Mouse (Mus musculus) limb, embryonic 10.5 days (tissue): Measurements from ENCODE around the gene Lifr. TPM values are rescaled to one million over a fixed set of nuclear protein-coding genes. Genes with fewer than 3 reads are reported as not detected.

ENCODE experiments used
- DNase-seq: peaks from one replicate; pipeline ENCODE4 v3.0.0-alpha.2; 2017; ENCODE audit warnings: low spot score
- H3K27ac ChIP-seq: fragments of 300-500 bp; sonication (generic); 2 replicates; pipeline ENCODE4 v1.5.1; 2016; ENCODE audit warnings: mild to moderate bottlenecking
- H3K27me3 ChIP-seq: fragments of 300-500 bp; sonication (generic); 2 replicates; pipeline ENCODE4 v1.6.1; 2016; ENCODE audit warnings: low read depth, mild to moderate bottlenecking; ENCODE audit not compliant: poor library complexity, severe bottlenecking
- H3K36me3 ChIP-seq: fragments of 300-500 bp; sonication (generic); 2 replicates; pipeline ENCODE4 v1.6.1; 2016; ENCODE audit warnings: mild to moderate bottlenecking, moderate library complexity
- H3K4me1 ChIP-seq: fragments of 300-500 bp; sonication (generic); 2 replicates; pipeline ENCODE4 v1.6.1; 2016
- H3K4me3 ChIP-seq: fragments of 300-500 bp; sonication (generic); 2 replicates; pipeline ENCODE4 v1.5.1; 2016; ENCODE audit warnings: mild to moderate bottlenecking, moderate library complexity
- H3K9me3 ChIP-seq: fragments of 300-500 bp; sonication (generic); replicated peaks from 2 replicates; pipeline ENCODE4 v1.6.1; 2016; ENCODE audit warnings: mild to moderate bottlenecking
- WGBS: fragments of 180-500 bp; shearing (Covaris S2); methylation state at CpG from one replicate; pipeline ENCODE4 v1.1.7; 2016; 5-methylcytosine and 5-hydroxymethylcytosine counted together
- polyA plus RNA-seq: library from polyadenylated mRNA; unstranded; fragments of >200 nt; fragmentation: Nextera tagmentation; extraction: Ambion mirVana; gene quantifications from 2 replicates; pipeline ENCODE4 v1.2.1, GENCODE M21; 2016

Lifr gene
- polyA plus RNA-seq, 1 experiment from 2014 or later = 12.1 TPM

GRCm38 (mm10) chr15:7117944-7118343 lies 27.5 kb downstream of the Lifr start:
- no peak overlapping the region for H3K4me3 ChIP-seq
- WGBS = 91% methylated on average over 6 of the region's 6 CpGs
- DNase-seq = no peak
- H3K4me1 ChIP-seq = no peaks in the 10 kb centered on the region
- no peak overlapping the region for H3K27ac ChIP-seq
- no peaks in the 10 kb centered on the region for H3K27me3 ChIP-seq
- no peaks in the 10 kb centered on the region for H3K9me3 ChIP-seq
- no peaks in the 10 kb centered on the region for H3K36me3 ChIP-seq

- H3K27ac ChIP-seq = no peak overlapping the region
- H3K36me3 ChIP-seq = no peaks in the 10 kb centered on the region
- H3K4me3 ChIP-seq = no peak overlapping the region
- WGBS = 25% methylated on average over 5 of the region's 5 CpGs
- H3K4me1 ChIP-seq = no peaks in the 10 kb centered on the region
- DNase-seq = no peak
- H3K9me3 ChIP-seq = no peaks in the 10 kb centered on the region
- no peaks in the 10 kb centered on the region for H3K27me3 ChIP-seq
These were observed 28.4 kb downstream of the Lifr start for GRCm38 (mm10) chr15:7118849-7119248.

GRCm38 (mm10) chr15:7119930-7120512 lies 29.6 kb downstream of the Lifr start:
- Histone ChIP-seq H3K4me3 (no peak overlapping the region), H3K27me3 (no peaks in the 10 kb centered on the region), H3K36me3 (no peaks in the 10 kb centered on the region), H3K27ac (no peak overlapping the region), H3K4me1 (no peaks in the 10 kb centered on the region), H3K9me3 (no peaks in the 10 kb centered on the region)
- 62% methylated on average over 8 of the region's 8 CpGs for WGBS
- no peak for DNase-seq

DNA sequence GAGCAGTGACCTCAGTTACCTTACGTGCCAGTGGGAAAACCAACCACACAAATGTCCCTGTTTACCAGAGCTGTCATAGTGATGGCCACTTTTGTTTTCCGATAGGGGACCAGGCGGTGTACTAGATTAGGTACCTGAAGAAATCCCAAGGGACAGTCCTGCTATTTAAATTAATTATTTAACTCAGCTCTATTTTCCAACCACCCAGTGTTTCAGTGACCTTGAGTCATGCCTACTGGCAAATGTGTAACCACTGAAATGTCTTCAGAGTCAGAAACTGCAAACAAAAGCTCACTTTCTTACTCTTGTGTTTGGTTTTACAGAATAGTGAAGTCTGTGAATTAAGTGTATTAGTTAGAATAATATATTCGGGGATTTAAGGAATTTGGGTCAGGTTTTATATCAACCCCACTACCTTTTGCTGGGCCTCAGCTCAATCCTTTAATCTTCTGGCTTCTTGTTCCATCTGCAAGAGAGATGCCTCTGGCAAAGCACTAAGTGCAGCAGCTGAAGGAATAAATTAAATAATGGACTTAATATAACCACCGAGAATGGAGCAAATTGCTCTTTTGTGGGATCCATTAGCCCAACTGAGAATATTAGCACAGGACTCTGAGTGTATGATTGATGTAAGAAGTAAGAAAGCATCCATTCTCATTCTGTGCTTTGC lies 33.5 kb downstream of the Lifr start:
- Histone ChIP-seq H3K27ac (no peak overlapping the region), H3K9me3 (no peaks in the 10 kb centered on the region), H3K27me3 (no peaks in the 10 kb centered on the region), H3K4me1 (peaks cover 8% of the 10 kb centered on the region), H3K36me3 (no peaks in the 10 kb centered on the region), H3K4me3 (no peak overlapping the region)
- no peak for DNase-seq
- 83% methylated on average over 5 of the region's 5 CpGs for WGBS

DNA sequence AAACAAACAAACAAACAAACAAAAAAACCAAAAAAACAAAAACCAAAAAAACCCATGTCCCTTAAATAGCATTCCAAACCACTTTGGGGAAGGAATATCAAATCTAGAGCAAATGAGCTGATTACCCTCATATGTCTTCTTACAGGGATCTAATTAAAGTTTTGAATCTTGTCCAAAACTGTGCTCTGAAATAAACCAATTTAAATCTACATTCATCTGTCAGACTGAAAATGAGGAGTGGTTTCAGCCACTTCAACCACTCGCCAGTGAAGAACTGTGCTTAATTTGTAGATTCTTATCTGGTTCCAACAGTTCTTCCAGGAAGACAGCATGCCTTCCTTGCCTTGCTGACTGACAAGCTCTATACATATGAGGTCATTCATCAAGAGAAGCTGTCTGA lies 35.8 kb downstream of the Lifr start:
- Histone ChIP-seq H3K4me1 (peaks cover 19% of the 10 kb centered on the region), H3K27ac (no peak overlapping the region), H3K4me3 (no peak overlapping the region), H3K9me3 (no peaks in the 10 kb centered on the region), H3K36me3 (no peaks in the 10 kb centered on the region), H3K27me3 (no peaks in the 10 kb centered on the region)
- WGBS = 35% methylated on average over 1 of the region's 1 CpGs
- no peak for DNase-seq

DNA sequence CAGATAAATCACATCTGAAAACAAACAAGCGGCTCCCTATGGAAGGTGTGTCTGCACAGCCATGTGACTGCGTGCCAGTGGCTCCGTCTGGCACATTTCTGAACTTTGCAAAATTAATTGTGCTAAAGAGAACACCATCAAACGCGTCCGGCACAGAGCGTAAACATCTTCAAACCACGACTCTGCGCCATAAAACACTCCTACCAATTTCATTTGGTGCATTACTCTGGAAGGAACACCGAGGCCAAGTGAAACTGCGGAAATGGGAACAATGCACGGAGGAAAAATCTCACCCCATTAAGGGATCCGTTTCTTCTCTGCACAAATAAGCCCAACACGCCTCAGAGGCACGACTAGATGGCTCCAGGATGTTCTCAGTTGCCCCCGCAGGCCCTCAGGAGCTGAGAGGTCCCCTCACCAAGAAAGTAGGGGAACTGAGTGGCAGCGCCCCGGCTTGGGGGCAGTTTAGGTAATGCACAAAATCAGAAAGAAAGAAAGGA lies 38.3 kb downstream of the Lifr start:
- Histone ChIP-seq H3K27ac (peak overlapping the region; percentile 92), H3K4me3 (peak overlapping the region; percentile 86), H3K27me3 (no peaks in the 10 kb centered on the region; the same call in 1 of the 2 replicates), H3K4me1 (peaks cover 25% of the 10 kb centered on the region), H3K9me3 (no peaks in the 10 kb centered on the region), H3K36me3 (peaks cover 3% of the 10 kb centered on the region; the same call in 1 of the 2 replicates)
- no peak for DNase-seq
- 1% methylated on average over 18 of the region's 18 CpGs for WGBS

- under 1% methylated on average over 108 of the region's 116 CpGs for WGBS
- DNase-seq = peak; percentile 87
- no peaks in the 10 kb centered on the region; the same call in 1 of the 2 replicates for H3K27me3 ChIP-seq
- H3K4me1 ChIP-seq = peaks cover 25% of the 10 kb centered on the region
- peak overlapping the region; percentile 92 for H3K27ac ChIP-seq
- H3K4me3 ChIP-seq = peak overlapping the region; percentile 86
- no peaks in the 10 kb centered on the region for H3K9me3 ChIP-seq
- peaks cover 3% of the 10 kb centered on the region; the same call in 1 of the 2 replicates for H3K36me3 ChIP-seq
These were observed 38.9 kb downstream of the Lifr start for GRCm38 (mm10) chr15:7129127-7129943.

DNA sequence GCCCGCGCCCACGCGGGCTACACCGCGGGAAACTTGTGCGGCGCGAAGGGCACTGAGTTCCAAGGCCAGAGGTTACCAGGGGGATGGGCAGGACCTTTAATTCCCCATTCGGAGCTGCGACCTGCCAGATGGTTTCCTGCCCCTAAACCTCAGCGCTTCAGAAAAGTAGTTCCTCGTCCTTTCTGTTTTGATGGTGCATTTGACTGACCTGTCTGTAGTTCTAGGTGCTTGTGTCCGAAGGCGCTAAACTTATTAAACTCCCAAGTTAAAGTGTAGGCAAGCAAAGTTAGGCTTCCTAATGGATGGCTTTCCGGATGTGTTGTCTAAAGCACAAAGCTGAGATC lies 39.5 kb downstream of the Lifr start:
- Histone ChIP-seq H3K27me3 (no peaks in the 10 kb centered on the region; the same call in 1 of the 2 replicates), H3K9me3 (no peaks in the 10 kb centered on the region), H3K4me3 (peak overlapping the region; percentile 86), H3K27ac (peak overlapping the region; percentile 92), H3K4me1 (peaks cover 25% of the 10 kb centered on the region), H3K36me3 (peaks cover 3% of the 10 kb centered on the region; the same call in 1 of the 2 replicates)
- no peak for DNase-seq
- WGBS = under 1% methylated on average over 16 of the region's 16 CpGs

- WGBS = 32% methylated on average over 7 of the region's 7 CpGs
- H3K27ac ChIP-seq = no peak overlapping the region
- H3K36me3 ChIP-seq = peaks cover 3% of the 10 kb centered on the region; the same call in 1 of the 2 replicates
- no peaks in the 10 kb centered on the region for H3K9me3 ChIP-seq
- no peaks in the 10 kb centered on the region; the same call in 1 of the 2 replicates for H3K27me3 ChIP-seq
- DNase-seq = no peak
- H3K4me3 ChIP-seq = peak overlapping the region; percentile 86
- peaks cover 25% of the 10 kb centered on the region for H3K4me1 ChIP-seq
These were observed 40.3 kb downstream of the Lifr start for GRCm38 (mm10) chr15:7130691-7131225.

- Histone ChIP-seq H3K9me3 (no peaks in the 10 kb centered on the region), H3K4me1 (peaks cover 25% of the 10 kb centered on the region), H3K27me3 (no peaks in the 10 kb centered on the region; the same call in 1 of the 2 replicates), H3K4me3 (no peak overlapping the region), H3K36me3 (peaks cover 3% of the 10 kb centered on the region; the same call in 1 of the 2 replicates), H3K27ac (no peak overlapping the region)
- no peak for DNase-seq
- WGBS = 49% methylated on average over 13 of the region's 13 CpGs
These were observed 42.3 kb downstream of the Lifr start for GRCm38 (mm10) chr15:7132741-7133140.

GRCm38 (mm10) chr15:7134454-7135052 lies 44.1 kb downstream of the Lifr start:
- H3K27me3 ChIP-seq = no peaks in the 10 kb centered on the region; the same call in 1 of the 2 replicates
- no peak overlapping the region for H3K4me3 ChIP-seq
- H3K4me1 ChIP-seq = peaks cover 17% of the 10 kb centered on the region
- DNase-seq = no peak
- WGBS = 57% methylated on average over 11 of the region's 11 CpGs
- H3K9me3 ChIP-seq = no peaks in the 10 kb centered on the region
- H3K27ac ChIP-seq = no peak overlapping the region
- H3K36me3 ChIP-seq = peaks cover 3% of the 10 kb centered on the region; the same call in 1 of the 2 replicates

GRCm38 (mm10) chr15:7135982-7136562 lies 45.7 kb downstream of the Lifr start:
- Histone ChIP-seq H3K36me3 (peaks cover 3% of the 10 kb centered on the region; the same call in 1 of the 2 replicates), H3K27ac (no peak overlapping the region), H3K27me3 (no peaks in the 10 kb centered on the region; the same call in 1 of the 2 replicates), H3K4me1 (peaks cover 10% of the 10 kb centered on the region), H3K4me3 (no peak overlapping the region), H3K9me3 (no peaks in the 10 kb centered on the region)
- DNase-seq = no peak
- WGBS = 89% methylated on average over 6 of the region's 6 CpGs
